Mouse (Mus musculus): ENCODE results near the gene Slc30a10.
A peak's percentile ranks its signal among the peaks of the same experiment; 100 is the strongest.

Gene Slc30a10

GRCm38 (mm10) chr1:185462889-185463288, 8.2 kb downstream of the Slc30a10 start:
- DNase-seq (ENCODE audit: extremely low spot score, low spot score), result no peak

GRCm38 (mm10) chr1:185469551-185470021, 14.9 kb downstream of the Slc30a10 start:
- DNase-seq (ENCODE audit: extremely low spot score, low spot score), result no peak

- DNase-seq (ENCODE audit: extremely low spot score, low spot score), result no peak
Observed at GRCm38 (mm10) chr1:185472025-185472720, 17.5 kb downstream of the Slc30a10 start.

GRCm38 (mm10) chr1:185472730-185473129, 18.1 kb downstream of the Slc30a10 start:
- DNase-seq (ENCODE audit: extremely low spot score, low spot score), result no peak

- DNase-seq (ENCODE audit: extremely low spot score, low spot score), result no peak
Observed at GRCm38 (mm10) chr1:185473437-185473836, 18.8 kb downstream of the Slc30a10 start.

GRCm38 (mm10) chr1:185479861-185480260, 25.2 kb downstream of the Slc30a10 start:
- DNase-seq (ENCODE audit: extremely low spot score, low spot score), result no peak

- DNase-seq (ENCODE audit: extremely low spot score, low spot score), result peak; percentile 53
Observed at GRCm38 (mm10) chr1:185482001-185482761, 27.5 kb downstream of the Slc30a10 start.

- no peak for DNase-seq (ENCODE audit: extremely low spot score, low spot score)
Observed at GRCm38 (mm10) chr1:185482762-185483161, 28.1 kb downstream of the Slc30a10 start.

- DNase-seq (ENCODE audit: extremely low spot score, low spot score), result no peak
Observed at GRCm38 (mm10) chr1:185483356-185484057, 28.9 kb downstream of the Slc30a10 start.

- no peak for DNase-seq (ENCODE audit: extremely low spot score, low spot score)
Observed at GRCm38 (mm10) chr1:185484281-185484680, 29.6 kb downstream of the Slc30a10 start.

- DNase-seq (ENCODE audit: extremely low spot score, low spot score), result no peak
Observed at GRCm38 (mm10) chr1:185489893-185490292, 35.2 kb downstream of the Slc30a10 start.

- no peak for DNase-seq (ENCODE audit: extremely low spot score, low spot score)
Observed at GRCm38 (mm10) chr1:185490603-185491002, 36.0 kb downstream of the Slc30a10 start.

GRCm38 (mm10) chr1:185493439-185494034, 38.9 kb downstream of the Slc30a10 start:
- DNase-seq (ENCODE audit: extremely low spot score, low spot score), result no peak

- DNase-seq (ENCODE audit: extremely low spot score, low spot score), result no peak
Observed at GRCm38 (mm10) chr1:185496791-185497460, 42.3 kb downstream of the Slc30a10 start.

GRCm38 (mm10) chr1:185500602-185501001, 46.0 kb downstream of the Slc30a10 start:
- no peak for DNase-seq (ENCODE audit: extremely low spot score, low spot score)

- DNase-seq (ENCODE audit: extremely low spot score, low spot score), result no peak
Observed at GRCm38 (mm10) chr1:185501801-185502340, 47.2 kb downstream of the Slc30a10 start.

GRCm38 (mm10) chr1:185502550-185502949, 47.9 kb downstream of the Slc30a10 start:
- DNase-seq (ENCODE audit: extremely low spot score, low spot score), result no peak

GRCm38 (mm10) chr1:185509042-185509441, 54.4 kb downstream of the Slc30a10 start:
- no peak for DNase-seq (ENCODE audit: extremely low spot score, low spot score)

- DNase-seq (ENCODE audit: extremely low spot score, low spot score), result no peak
Observed at GRCm38 (mm10) chr1:185511306-185511705, 56.7 kb downstream of the Slc30a10 start.

GRCm38 (mm10) chr1:185515526-185515979, 60.9 kb downstream of the Slc30a10 start:
- no peak for DNase-seq (ENCODE audit: extremely low spot score, low spot score)

GRCm38 (mm10) chr1:185516041-185516440, 61.4 kb downstream of the Slc30a10 start:
- DNase-seq (ENCODE audit: extremely low spot score, low spot score), result no peak

Measured in neural tube, embryonic 10.5 days (tissue).